Mouse (Mus musculus) myocyte (in vitro differentiated cells): ENCODE data around the gene Nradd. TPM values are rescaled to one million over a fixed set of nuclear protein-coding genes. Genes with fewer than 3 reads are reported as not detected.

Source experiments
- H3K27me3 ChIP-seq: one replicate; pipeline ENCODE4 v1.6.1; 2011; ENCODE audit not compliant: control insufficient read depth, insufficient read depth, insufficient read length
- H3K36me3 ChIP-seq: one replicate; pipeline ENCODE4 v1.6.1; 2011; ENCODE audit not compliant: control insufficient read depth, insufficient read depth
- H3K4me2 ChIP-seq: one replicate; pipeline ENCODE4 v1.6.1; 2011; ENCODE audit warnings: low read depth, control low read depth
- H3K4me3 ChIP-seq: one replicate; pipeline ENCODE4 v1.5.1; 2011; ENCODE audit warnings: mild to moderate bottlenecking, control low read depth, moderate library complexity
- H3K79me2 ChIP-seq: one replicate; pipeline ENCODE4 v1.6.1; 2011; ENCODE audit not compliant: control insufficient read depth, insufficient read depth
- H3ac ChIP-seq: one replicate; pipeline ENCODE4 v1.6.1; 2011; ENCODE audit not compliant: control insufficient read depth, insufficient read length
- CEBPB ChIP-seq: IDR thresholded peaks from 2 replicates; pipeline ENCODE4 v1.6.1; 2011; ENCODE audit warnings: mild to moderate bottlenecking, moderate library complexity; ENCODE audit not compliant: poor library complexity, insufficient read depth, severe bottlenecking
- E2F4 ChIP-seq: IDR thresholded peaks from one replicate; pipeline ENCODE4 v1.6.1; 2011; ENCODE audit warnings: mild to moderate bottlenecking, control low read depth, moderate library complexity; ENCODE audit not compliant: insufficient read depth
- MAX ChIP-seq: IDR thresholded peaks from one replicate; pipeline ENCODE4 v1.6.1; 2011; ENCODE audit warnings: low read depth, mild to moderate bottlenecking, control low read depth
- MYOD1 ChIP-seq, 3 experiments: IDR thresholded peaks; one replicate each; pipeline ENCODE4 v1.6.1; 2011; ENCODE audit warnings: control low read depth in 2 of 3, low read depth in 2 of 3, mild to moderate bottlenecking in 2 of 3, moderate library complexity in 1 of 3; ENCODE audit not compliant: insufficient read length in 2 of 3, control insufficient read depth in 1 of 3
- MYOG ChIP-seq, 3 experiments: IDR thresholded peaks; one replicate each; pipeline ENCODE4 v1.6.1; 2011; ENCODE audit warnings: control low read depth in 2 of 3, low read depth in 2 of 3, mild to moderate bottlenecking in 2 of 3; ENCODE audit not compliant: insufficient read length in 2 of 3, control insufficient read depth in 1 of 3, insufficient read depth in 1 of 3
- POLR2A ChIP-seq: IDR thresholded peaks from one replicate; pipeline ENCODE4 v1.6.1; 2011; ENCODE audit warnings: low read depth, mild to moderate bottlenecking, control low read depth, moderate library complexity; ENCODE audit not compliant: insufficient read length
- POLR2AphosphoS2 ChIP-seq: IDR thresholded peaks from one replicate; pipeline ENCODE4 v1.6.1; 2011; ENCODE audit warnings: low read depth, control low read depth; ENCODE audit not compliant: insufficient read length
- REST ChIP-seq: IDR thresholded peaks from one replicate; pipeline ENCODE4 v1.6.1; 2011; ENCODE audit warnings: mild to moderate bottlenecking, control low read depth, moderate library complexity; ENCODE audit not compliant: insufficient read depth, insufficient read length
- SRF ChIP-seq: IDR thresholded peaks from one replicate; pipeline ENCODE4 v1.6.1; 2011; ENCODE audit warnings: low read depth; ENCODE audit not compliant: control insufficient read depth, insufficient read length
- TCF12 ChIP-seq: IDR thresholded peaks from one replicate; pipeline ENCODE4 v1.6.1; 2011; ENCODE audit warnings: mild to moderate bottlenecking, control low read depth; ENCODE audit not compliant: poor library complexity, insufficient read depth, severe bottlenecking
- TCF3 ChIP-seq: IDR thresholded peaks from one replicate; pipeline ENCODE4 v1.6.1; 2011; ENCODE audit warnings: low read depth, control low read depth; ENCODE audit not compliant: insufficient read length
- USF1 ChIP-seq: IDR thresholded peaks from one replicate; pipeline ENCODE4 v1.6.1; 2011; ENCODE audit warnings: low read depth, mild to moderate bottlenecking, control low read depth, moderate library complexity
- polyA plus RNA-seq: library from polyadenylated mRNA; unstranded; fragments of >200 nt; fragmentation: generic; extraction: Trizol; gene quantifications from one replicate; pipeline ENCODE4 v1.2.1, GENCODE M21; 2012; ENCODE audit warnings: missing spikeins

The Nradd gene
- polyA plus RNA-seq, 1 experiment: 66.9 TPM

DNA sequence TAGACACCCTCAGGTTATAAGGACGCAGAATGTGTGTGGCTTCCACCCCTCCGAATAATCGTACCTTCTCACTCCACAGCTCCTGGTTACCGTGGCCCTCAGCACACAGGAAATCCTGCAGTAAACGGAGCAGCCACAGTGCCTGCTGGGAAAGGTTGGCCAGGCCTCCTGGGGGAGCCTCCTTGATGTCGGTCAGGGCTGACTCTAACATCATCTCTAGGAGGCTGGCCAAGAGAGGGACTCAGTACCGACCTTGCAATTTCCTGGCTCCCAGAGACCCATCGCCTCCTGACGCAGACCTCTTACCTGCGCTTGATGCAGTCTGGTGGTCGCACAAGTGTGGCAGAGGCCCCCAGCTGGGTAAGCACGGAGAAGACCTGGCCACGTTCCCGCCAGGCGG lies 8.4 kb upstream of the Nradd start:
- H3K4me3 ChIP-seq: no peak overlapping the region
- no peak for TF ChIP-seq MYOG (IDR thresholded peaks at IDR 0.05; ENCODE audit: control insufficient read depth in 1 of 3, insufficient read depth in 1 of 3, insufficient read length in 2 of 3, low read depth in 2 of 3)
- no peak for TF ChIP-seq MYOD1 (IDR thresholded peaks at IDR 0.05; ENCODE audit: control insufficient read depth in 1 of 3, insufficient read length in 2 of 3, low read depth in 2 of 3)
- TF ChIP-seq CEBPB: no peak
- no peak for TF ChIP-seq MAX
- no peak for TF ChIP-seq E2F4
- no peak for TF ChIP-seq TCF12
- no peak for TF ChIP-seq USF1
- no peak for TF ChIP-seq TCF3
- TF ChIP-seq POLR2A: no peak
- no peak for TF ChIP-seq POLR2AphosphoS2
- TF ChIP-seq SRF: no peak
- no peak for TF ChIP-seq REST
- H3ac ChIP-seq: no peak overlapping the region
- H3K79me2 ChIP-seq: no peaks in the 10 kb centered on the region
- no peaks in the 10 kb centered on the region for H3K27me3 ChIP-seq
- no peak overlapping the region for H3K4me2 ChIP-seq
- H3K36me3 ChIP-seq: no peaks in the 10 kb centered on the region

DNA sequence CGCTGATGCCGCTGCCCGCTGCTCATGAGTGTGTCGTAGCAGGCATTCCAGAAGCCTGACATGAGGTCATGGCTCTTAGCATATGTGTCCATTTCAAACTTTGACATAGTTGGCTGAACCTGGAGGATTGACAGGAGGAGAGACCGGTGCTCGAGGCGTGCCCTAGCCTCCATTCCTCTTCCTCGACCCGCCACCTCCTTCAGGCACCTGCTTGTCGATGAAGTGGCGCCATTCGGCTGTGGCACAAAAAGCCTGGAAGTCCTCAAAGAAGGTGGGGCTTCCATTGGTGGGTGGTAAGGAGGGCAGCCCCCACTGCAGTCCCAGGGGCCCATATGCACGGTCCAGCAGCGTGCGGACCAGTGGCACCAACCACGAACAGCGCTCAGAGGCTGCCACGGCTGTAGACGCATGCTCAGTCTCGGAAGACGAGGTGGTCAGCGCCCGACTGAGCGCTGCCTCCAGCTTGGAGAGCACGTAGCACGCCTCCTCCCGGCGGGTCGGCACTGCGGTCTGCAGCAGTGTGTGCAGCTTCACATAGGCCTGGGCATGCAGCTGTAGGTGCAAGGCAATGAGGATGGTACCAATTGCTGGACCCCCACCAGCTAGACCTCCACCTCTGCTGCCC lies 7.5 kb upstream of the Nradd start:
- H3K4me3 ChIP-seq: no peak overlapping the region
- H3ac ChIP-seq: no peak overlapping the region
- TF ChIP-seq MAX (no peak), MYOG (IDR thresholded peaks at IDR 0.05; ENCODE audit: control insufficient read depth in 1 of 3, insufficient read depth in 1 of 3, insufficient read length in 2 of 3, low read depth in 2 of 3) (no peak), TCF12 (no peak), E2F4 (no peak), TCF3 (no peak), POLR2AphosphoS2 (no peak), SRF (no peak), USF1 (no peak), POLR2A (no peak), CEBPB (no peak), REST (no peak), MYOD1 (IDR thresholded peaks at IDR 0.05; ENCODE audit: control insufficient read depth in 1 of 3, insufficient read length in 2 of 3, low read depth in 2 of 3) (no peak)
- no peaks in the 10 kb centered on the region for H3K79me2 ChIP-seq
- no peaks in the 10 kb centered on the region for H3K36me3 ChIP-seq
- no peaks in the 10 kb centered on the region for H3K27me3 ChIP-seq
- H3K4me2 ChIP-seq: no peak overlapping the region

DNA sequence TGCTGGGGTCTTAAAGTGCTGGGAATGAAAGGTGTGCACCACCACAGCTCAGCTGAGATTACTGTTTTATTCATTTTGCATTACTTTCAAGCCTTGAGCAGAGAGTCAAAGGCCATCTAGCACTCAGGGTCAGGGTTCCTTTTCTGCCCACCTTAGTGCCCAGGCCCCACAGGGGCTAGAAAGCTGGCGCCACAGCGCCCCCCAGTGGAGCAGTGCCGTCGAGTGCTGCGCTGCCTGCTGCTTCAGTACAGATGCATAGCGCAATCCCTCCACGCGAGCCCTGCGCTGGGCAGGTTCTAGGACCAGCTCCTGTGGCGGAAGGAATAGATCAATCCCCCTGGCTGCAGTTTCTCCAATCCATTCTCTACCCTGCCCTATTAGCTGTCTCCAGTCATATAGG lies 6.9 kb upstream of the Nradd start:
- TF ChIP-seq USF1: no peak
- no peak for TF ChIP-seq TCF12
- TF ChIP-seq TCF3: no peak
- TF ChIP-seq POLR2AphosphoS2: no peak
- no peak for TF ChIP-seq MYOG (IDR thresholded peaks at IDR 0.05; ENCODE audit: control insufficient read depth in 1 of 3, insufficient read depth in 1 of 3, insufficient read length in 2 of 3, low read depth in 2 of 3)
- TF ChIP-seq E2F4: no peak
- TF ChIP-seq REST: no peak
- no peak for TF ChIP-seq SRF
- no peak for TF ChIP-seq POLR2A
- no peak for TF ChIP-seq MYOD1 (IDR thresholded peaks at IDR 0.05; ENCODE audit: control insufficient read depth in 1 of 3, insufficient read length in 2 of 3, low read depth in 2 of 3)
- no peak for TF ChIP-seq CEBPB
- TF ChIP-seq MAX: no peak
- Histone ChIP-seq H3ac (no peak overlapping the region), H3K4me3 (no peak overlapping the region), H3K27me3 (no peaks in the 10 kb centered on the region), H3K36me3 (no peaks in the 10 kb centered on the region), H3K79me2 (no peaks in the 10 kb centered on the region), H3K4me2 (no peak overlapping the region)

DNA sequence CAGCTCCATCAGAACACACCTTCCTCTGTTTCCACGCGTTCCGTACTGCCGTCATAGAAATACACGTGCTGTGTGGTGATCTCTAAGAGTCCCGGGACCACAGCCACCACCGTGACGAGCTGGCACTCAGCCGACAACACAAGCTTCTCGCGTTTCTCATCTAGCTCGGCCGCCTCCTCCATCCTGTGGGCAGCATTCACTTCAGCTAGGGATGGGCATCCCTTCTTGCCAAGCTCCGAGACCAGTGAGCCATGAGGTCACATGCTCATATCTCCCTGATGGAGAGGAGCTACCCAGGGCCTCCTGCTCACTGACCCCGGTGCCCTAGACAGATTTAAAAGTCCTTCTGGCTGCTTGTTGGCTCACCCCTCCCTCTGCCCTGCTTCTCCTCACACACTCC lies 5.9 kb upstream of the Nradd start:
- no peaks in the 10 kb centered on the region for H3K27me3 ChIP-seq
- no peaks in the 10 kb centered on the region for H3K36me3 ChIP-seq
- TF ChIP-seq POLR2A: no peak
- TF ChIP-seq SRF: no peak
- no peak for TF ChIP-seq MAX
- no peak for TF ChIP-seq E2F4
- no peak for TF ChIP-seq MYOD1 (IDR thresholded peaks at IDR 0.05; ENCODE audit: control insufficient read depth in 1 of 3, insufficient read length in 2 of 3, low read depth in 2 of 3)
- H3K4me3 ChIP-seq: no peak overlapping the region
- H3ac ChIP-seq: no peak overlapping the region
- no peaks in the 10 kb centered on the region for H3K79me2 ChIP-seq
- no peak overlapping the region for H3K4me2 ChIP-seq
